Mouse (Mus musculus): ENCODE results near the gene Catsperg1.
"Not testable (repeated sequence)": the region's sequence is repeated elsewhere in the genome, so short reads cannot be mapped to it uniquely, and the experiment has no call there.

The Catsperg1 gene

DNA sequence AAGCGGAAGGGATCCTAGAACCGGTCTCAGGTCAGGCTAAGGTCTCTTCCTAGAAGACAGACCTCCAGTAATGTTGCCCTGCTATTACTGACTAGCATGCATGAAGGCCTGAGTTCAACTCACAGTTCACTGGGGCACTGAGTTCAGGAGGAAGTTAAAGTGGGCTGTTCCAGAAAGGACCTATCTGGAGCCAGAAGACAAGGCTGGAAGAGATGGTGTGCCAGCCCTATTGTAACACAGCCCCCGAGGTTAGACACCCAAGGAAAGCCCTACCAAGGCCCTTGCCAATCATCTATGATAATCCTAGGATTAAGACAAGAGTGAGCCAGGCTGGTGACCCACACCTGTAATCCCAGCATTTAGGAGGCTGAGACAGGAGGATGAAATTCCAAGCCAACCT, 17.7 kb upstream of the Catsperg1 start:
- DNase-seq (ENCODE audit: extremely low spot score, low spot score): no peak

- DNase-seq (ENCODE audit: extremely low spot score, low spot score): no peak
Measured at GRCm38 (mm10) chr7:29230560-29230959, 16.7 kb upstream of the Catsperg1 start.

DNA sequence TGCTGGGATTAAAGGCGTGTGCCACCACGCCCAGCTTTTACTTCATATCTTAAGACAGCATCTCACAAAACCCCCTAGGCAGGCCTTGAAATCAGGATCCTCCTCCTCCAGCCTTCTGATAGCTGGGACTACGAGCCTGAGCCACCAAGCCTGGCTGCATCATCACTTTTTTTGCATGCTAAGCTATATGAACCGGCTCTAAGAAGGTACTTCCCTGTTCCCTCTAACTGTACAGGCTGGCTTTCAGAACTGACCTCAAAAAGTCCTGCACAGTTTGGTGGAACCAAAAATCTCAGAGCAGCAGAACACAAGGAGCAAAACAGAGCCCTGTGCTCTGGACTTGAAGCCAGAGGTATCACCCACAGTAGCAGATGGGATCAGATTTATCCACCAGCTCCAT, 14.4 kb upstream of the Catsperg1 start:
- DNase-seq (ENCODE audit: extremely low spot score, low spot score): no peak

DNA sequence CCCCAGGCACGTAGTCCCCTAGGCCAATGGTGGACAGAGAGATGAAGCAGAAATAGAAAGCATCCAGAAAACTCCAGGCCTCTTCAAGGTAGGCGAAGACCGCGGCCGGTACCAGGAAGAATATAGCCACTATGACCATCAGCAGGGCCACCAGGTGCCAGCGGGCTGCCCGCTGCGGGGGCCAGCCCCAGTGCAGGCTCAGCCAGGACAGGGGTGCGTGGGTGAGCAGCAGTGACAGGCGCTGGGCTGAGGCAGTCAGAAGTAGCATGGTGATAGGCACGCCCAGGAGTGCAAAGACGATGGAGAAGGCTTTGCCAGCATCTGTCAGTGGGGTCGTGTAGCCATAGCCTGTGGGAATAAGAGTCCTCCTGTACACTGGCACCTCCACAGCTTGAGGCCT, 11.7 kb upstream of the Catsperg1 start:
- DNase-seq (ENCODE audit: extremely low spot score, low spot score): no peak

GRCm38 (mm10) chr7:29224756-29225394, 11.0 kb upstream of the Catsperg1 start:
- no peak for DNase-seq (ENCODE audit: extremely low spot score, low spot score)

DNA sequence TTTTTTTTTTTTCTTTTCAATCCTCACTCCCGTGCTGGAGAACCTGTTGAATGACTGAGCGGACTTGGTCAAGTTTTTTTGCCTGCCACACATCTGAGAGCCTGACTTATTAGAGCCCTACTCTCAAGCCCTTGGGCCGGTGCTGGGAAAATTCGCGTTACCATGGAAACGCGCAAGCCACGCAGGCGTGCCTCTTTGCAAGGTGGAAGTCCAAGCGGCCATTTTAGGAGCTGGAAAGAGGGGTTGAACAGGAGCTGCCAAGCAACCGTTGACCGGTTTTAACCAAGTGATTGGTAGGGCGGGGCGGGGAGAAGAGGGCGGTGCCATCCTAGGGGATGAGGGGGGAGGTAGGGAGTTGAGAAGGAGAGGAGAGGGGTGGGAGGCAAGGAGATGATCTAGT, 1.0 kb upstream of the Catsperg1 start:
- no peak for DNase-seq (ENCODE audit: extremely low spot score, low spot score)

- no peak for DNase-seq (ENCODE audit: extremely low spot score, low spot score)
Measured at GRCm38 (mm10) chr7:29214236-29214635, 401 bp upstream of the Catsperg1 start.

- not testable (repeated sequence) for DNase-seq (ENCODE audit: extremely low spot score, low spot score)
Measured at GRCm38 (mm10) chr7:29212775-29213560, 867 bp downstream of the Catsperg1 start.

GRCm38 (mm10) chr7:29212199-29212765, 1.6 kb downstream of the Catsperg1 start:
- no peak for DNase-seq (ENCODE audit: extremely low spot score, low spot score)

DNA sequence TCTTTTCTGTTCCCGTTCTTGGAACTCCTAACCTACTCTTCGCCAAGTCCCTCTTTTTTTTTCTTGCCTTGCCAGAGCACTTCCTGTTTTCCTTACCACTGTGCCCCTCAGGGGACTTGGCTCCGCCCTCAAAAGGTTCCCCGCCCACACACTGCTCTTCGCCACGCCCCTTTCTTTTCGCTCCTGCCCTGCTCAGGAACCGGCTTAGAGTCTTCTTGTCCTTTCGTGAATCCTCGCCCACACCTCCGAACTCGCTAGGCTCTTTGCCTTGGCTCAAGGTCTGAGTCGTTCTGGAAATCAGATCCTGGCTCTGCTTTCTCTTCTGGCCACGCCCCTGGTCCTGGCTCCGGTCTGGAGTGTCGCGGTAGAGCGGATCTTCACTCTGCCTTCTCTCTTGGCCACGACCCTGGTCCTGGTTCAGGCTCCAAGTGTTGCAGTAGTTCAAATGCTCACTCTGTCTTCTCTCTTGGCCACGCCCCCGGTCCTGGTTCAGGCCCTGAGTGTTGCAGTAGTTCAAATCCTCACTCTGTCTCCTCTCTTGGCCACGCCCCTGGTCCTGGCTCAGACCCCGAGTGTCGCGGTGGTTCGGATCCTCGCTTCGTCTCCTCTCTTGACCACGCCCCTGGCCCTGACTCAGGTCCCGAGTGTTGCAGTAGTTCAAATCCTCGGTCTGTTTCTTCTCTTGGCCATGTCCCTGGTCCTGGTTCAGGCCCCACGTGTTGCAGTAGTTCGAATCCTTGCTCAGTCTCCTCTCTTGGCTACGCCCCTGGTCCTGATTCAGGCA, 2.2 kb downstream of the Catsperg1 start:
- peak; percentile 70 for DNase-seq (ENCODE audit: extremely low spot score, low spot score)

DNA sequence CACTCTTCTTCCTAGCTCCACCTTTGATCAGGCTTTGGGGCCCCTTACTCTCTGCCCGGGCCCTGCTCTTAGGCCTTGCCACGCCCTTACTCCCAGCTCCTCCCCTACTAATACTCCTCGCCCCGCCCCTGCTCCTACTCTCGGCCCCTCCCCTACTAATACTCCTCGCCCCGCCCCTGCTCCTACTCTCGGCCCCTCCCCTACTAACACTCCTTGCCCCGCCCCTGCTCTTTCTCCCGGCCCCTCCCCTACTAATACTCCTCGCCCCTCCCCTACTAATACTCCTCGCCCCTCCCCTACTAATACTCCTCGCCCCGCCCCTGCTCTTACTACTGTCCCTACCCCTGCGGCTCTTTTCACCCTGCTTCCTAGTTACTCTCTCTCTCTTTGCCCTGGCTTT, 2.8 kb downstream of the Catsperg1 start:
- DNase-seq (ENCODE audit: extremely low spot score, low spot score): not testable (repeated sequence)

GRCm38 (mm10) chr7:29202577-29202976, 11.3 kb downstream of the Catsperg1 start:
- no peak for DNase-seq (ENCODE audit: extremely low spot score, low spot score)

- not testable (repeated sequence) for DNase-seq (ENCODE audit: extremely low spot score, low spot score)
Measured at GRCm38 (mm10) chr7:29194230-29194629, 19.6 kb downstream of the Catsperg1 start.

- DNase-seq (ENCODE audit: extremely low spot score, low spot score): not testable (repeated sequence)
Measured at GRCm38 (mm10) chr7:29181323-29181722, 32.5 kb downstream of the Catsperg1 start.

GRCm38 (mm10) chr7:29180854-29181236, 33.0 kb downstream of the Catsperg1 start:
- no peak for DNase-seq (ENCODE audit: extremely low spot score, low spot score)

DNA sequence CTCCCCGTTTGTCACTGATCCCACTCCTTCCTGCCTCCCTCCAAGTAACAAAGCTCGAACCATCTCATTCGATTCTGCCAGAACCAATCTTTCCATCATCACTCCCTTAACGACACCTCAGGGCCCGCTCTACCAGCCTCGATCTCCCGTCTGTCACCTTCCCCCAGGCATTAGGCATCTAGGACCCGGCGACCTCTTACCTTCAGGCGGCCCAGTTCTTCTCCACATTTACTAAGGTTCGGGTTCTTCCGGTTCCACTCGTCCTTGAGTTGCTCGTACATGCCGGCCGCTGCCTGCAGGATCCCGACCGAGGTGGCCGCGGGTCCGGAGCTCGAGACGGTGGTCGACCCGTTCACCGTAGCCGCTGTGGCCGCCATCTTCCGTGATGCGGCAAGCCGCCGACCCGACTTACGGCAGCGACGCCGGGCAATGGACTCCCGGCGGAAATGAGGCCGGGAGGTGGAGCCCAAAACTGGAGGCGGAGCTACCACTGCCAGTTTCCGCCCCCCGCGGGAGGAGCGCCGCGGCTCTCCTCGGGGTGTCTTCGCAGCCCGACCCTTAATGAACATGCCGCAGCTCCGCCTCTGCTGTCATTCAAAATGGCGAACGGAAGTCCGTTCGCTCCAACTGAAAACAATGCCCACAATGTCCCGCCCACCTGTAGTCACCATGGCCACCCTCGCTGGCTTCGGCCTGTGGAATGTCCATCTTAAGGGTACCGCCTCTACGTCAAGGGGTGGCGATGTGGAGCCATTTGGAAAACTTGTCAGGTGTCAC, 33.6 kb downstream of the Catsperg1 start, which contains the start of gene Psmd8:
TSS of gene Psmd8 (minus strand) at position 625 of the 777 bp plus-strand sequence.
- DNase-seq (ENCODE audit: extremely low spot score, low spot score): peak; percentile 93

- DNase-seq (ENCODE audit: extremely low spot score, low spot score): no peak
Measured at GRCm38 (mm10) chr7:29179323-29179722, 34.5 kb downstream of the Catsperg1 start.

- DNase-seq (ENCODE audit: extremely low spot score, low spot score): no peak
Measured at GRCm38 (mm10) chr7:29178106-29178505, 35.7 kb downstream of the Catsperg1 start.

- DNase-seq (ENCODE audit: extremely low spot score, low spot score): peak; percentile 42
Measured at GRCm38 (mm10) chr7:29172390-29173016, 41.3 kb downstream of the Catsperg1 start.

DNA sequence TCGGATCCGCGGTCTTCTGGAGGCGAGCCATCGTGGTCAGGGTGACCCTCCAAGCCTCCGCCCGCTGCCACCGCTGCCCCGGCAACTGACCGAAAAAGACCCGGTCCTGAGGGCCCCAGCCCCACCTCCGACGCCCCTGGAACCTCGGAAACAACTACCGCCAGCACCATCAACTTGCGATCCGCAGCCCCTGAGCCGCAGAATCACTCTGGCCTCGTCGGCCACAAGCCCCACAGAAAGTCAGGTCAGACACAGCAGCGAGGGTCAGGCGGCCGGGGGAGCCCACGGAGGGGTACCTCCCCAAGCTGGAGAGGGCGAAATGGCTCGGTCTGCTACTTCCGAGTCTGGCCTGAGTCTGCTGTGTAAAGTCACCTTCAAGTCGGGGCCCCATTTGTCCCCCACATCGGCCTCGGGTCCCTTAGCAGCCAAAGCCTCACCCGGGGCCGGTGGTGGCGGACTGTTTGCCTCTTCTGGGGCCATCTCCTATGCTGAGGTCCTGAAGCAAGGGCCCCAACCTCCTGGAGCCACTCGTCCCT, 42.2 kb downstream of the Catsperg1 start:
- DNase-seq (ENCODE audit: extremely low spot score, low spot score): peak; percentile 45

Data from neural tube, embryonic 10.5 days (tissue).